ENCODE assay signal across 9 mouse cellular contexts in genomic region chr11:53762426-53762825, GRCm38 (mm10). TPM values are rescaled to one million over a fixed set of nuclear protein-coding genes. Genes with fewer than 3 reads are reported as not detected.
DNase-seq lines count a peak whose midpoint lies in the region; ATAC-seq and TF ChIP-seq lines count a peak whose summit lies in the region.
"Had no signal": no experiment of that assay in that cellular context is flagged by ENCODE, and none has a peak within 500 bp of the region (broad histone marks: within the 10 kb centered on the region; RNA-seq: fewer than 3 reads in every experiment).

No protein-coding gene starts in this region.

- ATAC-seq in hindbrain, embryonic 14.5 days (ENCODE audit: low FRiP score), result no peak
- ATAC-seq in midbrain, embryonic 16.5 days, result no peak

- no peaks in the 10 kb centered on the region for H3K9me3 ChIP-seq in embryonic facial prominence, embryonic 10.5 days
- H3K9me3 ChIP-seq in hindbrain, embryonic 14.5 days (ENCODE audit: control insufficient read depth, low read length), result no peaks in the 10 kb centered on the region
- H3K9me3 ChIP-seq in midbrain, embryonic 16.5 days (replicated peaks; ENCODE audit: control insufficient read depth, low read length, poor library complexity, severe bottlenecking), result no peaks in the 10 kb centered on the region

- no peaks in the 10 kb centered on the region for H3K36me3 ChIP-seq in embryonic facial prominence, embryonic 10.5 days (replicated peaks)
- H3K36me3 ChIP-seq in hindbrain, embryonic 14.5 days (replicated peaks; ENCODE audit: control insufficient read depth, insufficient read depth), result no peaks in the 10 kb centered on the region
- H3K36me3 ChIP-seq in midbrain, embryonic 16.5 days (ENCODE audit: control insufficient read depth, insufficient read depth, low read length), result no peaks in the 10 kb centered on the region

- peak overlapping the region; percentile 86; the same call in 1 of the 2 replicates for H3K27ac ChIP-seq in left cerebral cortex, adult 2 months
- peak overlapping the region; percentile 88 for H3K27ac ChIP-seq in embryonic facial prominence, embryonic 10.5 days (replicated peaks)
- H3K27ac ChIP-seq in hindbrain, embryonic 14.5 days, result no peak overlapping the region
- no peak overlapping the region for H3K27ac ChIP-seq in midbrain, embryonic 16.5 days (ENCODE audit: low read length)

- DNase-seq in left cerebral cortex, adult 2 months (ENCODE audit: extremely low spot score in 1 of 2, low spot score in 2 of 2), result no peak
- no peak for DNase-seq in left cerebral cortex, adult 8-10 months (ENCODE audit: low spot score in 2 of 2)
- DNase-seq in embryonic facial prominence, embryonic 10.5 days (ENCODE audit: low spot score), result no peak
- DNase-seq in hindbrain, embryonic 14.5 days (ENCODE audit: low spot score), result no peak
- DNase-seq in yolk sac, embryonic 10.5 days (ENCODE audit: low spot score), result no peak
- DNase-seq in urinary bladder, postnatal 10 days (ENCODE audit: low spot score), result no peak
- DNase-seq in B cell, adult 2 months, result no peak

- H3K27me3 ChIP-seq in embryonic facial prominence, embryonic 10.5 days (replicated peaks; ENCODE audit: low read depth, poor library complexity, severe bottlenecking), result peaks cover 82% of the 10 kb centered on the region
- peaks cover 34% of the 10 kb centered on the region for H3K27me3 ChIP-seq in hindbrain, embryonic 14.5 days (ENCODE audit: control insufficient read depth, insufficient read depth, low read length)
- H3K27me3 ChIP-seq in midbrain, embryonic 16.5 days (ENCODE audit: control insufficient read depth, insufficient read depth, low read depth, low read length), result peaks cover 32% of the 10 kb centered on the region

- WGBS in embryonic facial prominence, embryonic 10.5 days, result 69% methylated on average over 2 of the region's 2 CpGs
- WGBS in hindbrain, embryonic 14.5 days, result 74% methylated on average over 2 of the region's 2 CpGs
- 74% methylated on average over 2 of the region's 2 CpGs for WGBS in midbrain, embryonic 16.5 days

- H3K4me3 ChIP-seq in left cerebral cortex, adult 2 months, result peak overlapping the region; percentile 49
- H3K4me3 ChIP-seq in embryonic facial prominence, embryonic 10.5 days, result peak overlapping the region; percentile 54; the same call in 1 of the 2 replicates
- H3K4me3 ChIP-seq in hindbrain, embryonic 14.5 days (replicated peaks; ENCODE audit: low read length), result no peak overlapping the region
- no peak overlapping the region for H3K4me3 ChIP-seq in midbrain, embryonic 16.5 days (ENCODE audit: low read depth, low read length)

- peaks cover 57% of the 10 kb centered on the region for H3K4me1 ChIP-seq in embryonic facial prominence, embryonic 10.5 days
- H3K4me1 ChIP-seq in hindbrain, embryonic 14.5 days (replicated peaks; ENCODE audit: control insufficient read depth, insufficient read depth, low read length), result peaks cover 25% of the 10 kb centered on the region; the same call in 1 of the 2 replicates
- peaks cover 15% of the 10 kb centered on the region for H3K4me1 ChIP-seq in midbrain, embryonic 16.5 days (ENCODE audit: control insufficient read depth, insufficient read depth, low read length)

- H3K9ac ChIP-seq in hindbrain, embryonic 14.5 days, result no peak overlapping the region
- no peak overlapping the region for H3K9ac ChIP-seq in midbrain, embryonic 16.5 days (ENCODE audit: low read depth, low read length)

- TF ChIP-seq CTCF in left cerebral cortex, adult 2 months (IDR thresholded peaks at IDR 0.05), result no peak

- intact Hi-C loops in left cerebral cortex, adult 2 months (cut with DNase I), result no loop called here

- H3K4me2 ChIP-seq in hindbrain, embryonic 14.5 days (replicated peaks), result peak overlapping the region; percentile 54; the same call in 1 of the 2 replicates
- peak overlapping the region; percentile 64; the same call in 1 of the 2 replicates for H3K4me2 ChIP-seq in midbrain, embryonic 16.5 days (ENCODE audit: low read length)

RNA-seq across cellular contexts. Expression of gene Irf1, which starts 7.4 kb away (rescaled TPM):
- total RNA-seq in left cerebral cortex, adult 2 months (2021), result 1 to 10 TPM; 6.6 to 8.2 TPM
- 10 to 100 TPM in 2 of 4 experiments, 1 to 10 TPM in 2; 6.8 to 10.8 (median 9.4) TPM for total RNA-seq in left cerebral cortex, adult 8-10 months (2022)
- 5.6 and 7.0 TPM in 2 replicates for polyA plus RNA-seq in embryonic facial prominence, embryonic 10.5 days (2016; fragmentation: Nextera tagmentation; extraction: Ambion mirVana)
- 2.7 and 3.1 TPM in 2 replicates for polyA plus RNA-seq in hindbrain, embryonic 14.5 days (2014; fragmentation: Nextera tagmentation; extraction: Ambion mirVana)
- polyA plus RNA-seq in midbrain, embryonic 16.5 days (2015; fragmentation: Nextera tagmentation; extraction: Ambion mirVana), result 2.0 and 2.2 TPM in 2 replicates

RNA-seq across cellular contexts. Expression of gene Gm17334, which starts 10.6 kb away (rescaled TPM):
- 1 to 10 TPM in 1 of 2 experiments, under 1 TPM in 1; 0.52 to 1.1 TPM for total RNA-seq in left cerebral cortex, adult 2 months (2021)
- 1 to 10 TPM in 1 of 4 experiments, under 1 TPM in 2, not detected in 1; 0.42 to 2.4 (median 0.64) TPM for total RNA-seq in left cerebral cortex, adult 8-10 months (2022)
- not detected in 2 replicates for polyA plus RNA-seq in embryonic facial prominence, embryonic 10.5 days (2016; fragmentation: Nextera tagmentation; extraction: Ambion mirVana)
- not detected in 2 replicates for polyA plus RNA-seq in hindbrain, embryonic 14.5 days (2014; fragmentation: Nextera tagmentation; extraction: Ambion mirVana)
- polyA plus RNA-seq in midbrain, embryonic 16.5 days (2015; fragmentation: Nextera tagmentation; extraction: Ambion mirVana), result not detected in 2 replicates

RNA-seq across cellular contexts. Expression of gene Il5, which starts 41.8 kb away (rescaled TPM):
- total RNA-seq in left cerebral cortex, adult 2 months (2021), result not detected
- not detected for total RNA-seq in left cerebral cortex, adult 8-10 months (2022)
- not detected in 2 replicates for polyA plus RNA-seq in embryonic facial prominence, embryonic 10.5 days (2016; fragmentation: Nextera tagmentation; extraction: Ambion mirVana)
- not detected in 2 replicates for polyA plus RNA-seq in hindbrain, embryonic 14.5 days (2014; fragmentation: Nextera tagmentation; extraction: Ambion mirVana)
- polyA plus RNA-seq in midbrain, embryonic 16.5 days (2015; fragmentation: Nextera tagmentation; extraction: Ambion mirVana), result not detected in 2 replicates
- total RNA-seq: adrenal gland, adult 18-20 months had no signal

RNA-seq across cellular contexts. Expression of gene Rad50, which starts 55.3 kb away (rescaled TPM):
- 10 to 100 TPM; 10.9 to 12.0 TPM for total RNA-seq in left cerebral cortex, adult 2 months (2021)
- total RNA-seq in left cerebral cortex, adult 8-10 months (2022), result 10 to 100 TPM in 3 of 4 experiments, 1 to 10 TPM in 1; 9.9 to 12.1 (median 11.8) TPM
- polyA plus RNA-seq in embryonic facial prominence, embryonic 10.5 days (2016; fragmentation: Nextera tagmentation; extraction: Ambion mirVana), result 24.6 and 25.8 TPM in 2 replicates
- 10.7 and 10.8 TPM in 2 replicates for polyA plus RNA-seq in hindbrain, embryonic 14.5 days (2014; fragmentation: Nextera tagmentation; extraction: Ambion mirVana)
- polyA plus RNA-seq in midbrain, embryonic 16.5 days (2015; fragmentation: Nextera tagmentation; extraction: Ambion mirVana), result 11.0 and 11.7 TPM in 2 replicates

Comparison
In these comparisons a context has a peak if more than half of its experiments do, and no peak if none do; other contexts are left out.
1. H3K27ac ChIP-seq: peak in left cerebral cortex, adult 2 months (single experiment) and embryonic facial prominence, embryonic 10.5 days (single experiment); none in hindbrain, embryonic 14.5 days (single experiment) and midbrain, embryonic 16.5 days (single experiment).
2. H3K4me3 ChIP-seq: peak in left cerebral cortex, adult 2 months (single experiment) and embryonic facial prominence, embryonic 10.5 days (single experiment); none in hindbrain, embryonic 14.5 days (single experiment) and midbrain, embryonic 16.5 days (single experiment).